Mouse (Mus musculus) forebrain, embryonic 11.5 days (tissue): ENCODE data around the gene Frmd4a. TPM values are rescaled to one million over a fixed set of nuclear protein-coding genes. Genes with fewer than 3 reads are reported as not detected.
A peak's percentile ranks its signal among the peaks of the same experiment; 100 is the strongest.

Source experiments
- ATAC-seq: fragments of 200-750 bp; cut with Nextera tagmentation; replicated peaks from 2 replicates; pipeline ENCODE4 v1.8.0; 2017; ENCODE audit warnings: moderate TSS enrichment; ENCODE audit not compliant: low FRiP score
- DNase-seq: peaks from one replicate; pipeline ENCODE4 v3.0.0-alpha.2; 2017; ENCODE audit warnings: low spot score
- H3K27ac ChIP-seq: fragments of 300-500 bp; sonication (generic); 2 replicates; pipeline ENCODE4 v1.5.1; 2014; ENCODE audit warnings: low read depth, low read length
- H3K27me3 ChIP-seq: fragments of 300-500 bp; sonication (generic); 2 replicates; pipeline ENCODE4 v1.6.1; 2014; ENCODE audit warnings: mild to moderate bottlenecking, low read length, mixed read lengths; ENCODE audit not compliant: control insufficient read depth, insufficient read depth
- H3K36me3 ChIP-seq: fragments of 300-500 bp; sonication (generic); 2 replicates; pipeline ENCODE4 v1.6.1; 2014; ENCODE audit warnings: mild to moderate bottlenecking, low read length, moderate library complexity, mixed read lengths; ENCODE audit not compliant: control insufficient read depth, insufficient read depth
- H3K4me1 ChIP-seq: fragments of 300-500 bp; sonication (generic); replicated peaks from 2 replicates; pipeline ENCODE4 v1.6.1; 2014; ENCODE audit warnings: low read length, mixed read lengths; ENCODE audit not compliant: control insufficient read depth, insufficient read depth
- H3K4me2 ChIP-seq: fragments of 300-500 bp; sonication (generic); 2 replicates; pipeline ENCODE4 v1.6.1; 2014; ENCODE audit warnings: low read depth, mild to moderate bottlenecking, low read length, moderate library complexity, mixed read lengths; ENCODE audit not compliant: severe bottlenecking
- H3K4me3 ChIP-seq: fragments of 300-500 bp; sonication (generic); 2 replicates; pipeline ENCODE4 v1.5.1; 2014; ENCODE audit warnings: low read depth, low read length
- H3K9ac ChIP-seq: fragments of 300-500 bp; sonication (generic); 2 replicates; pipeline ENCODE4 v1.6.1; 2014; ENCODE audit warnings: low read length
- H3K9me3 ChIP-seq: fragments of 300-500 bp; sonication (generic); 2 replicates; pipeline ENCODE4 v1.6.1; 2016; ENCODE audit warnings: low read length, mixed read lengths; ENCODE audit not compliant: control insufficient read depth
- WGBS: fragments of 180-500 bp; shearing (Covaris S2); extraction: QIAGEN DNeasy Blood & Tissue Kit; methylation state at CpG from one replicate; pipeline ENCODE4 v1.1.7; 2014; 5-methylcytosine and 5-hydroxymethylcytosine counted together
- polyA plus RNA-seq: library from polyadenylated mRNA; unstranded; fragments of >200 nt; fragmentation: Nextera tagmentation; extraction: Ambion mirVana; gene quantifications from 2 replicates; pipeline ENCODE4 v1.2.1, GENCODE M21; 2014

The Frmd4a gene
- polyA plus RNA-seq, 1 experiment from 2014 or later: 50.3 TPM

- under 1% methylated on average over 16 of the region's 16 CpGs for WGBS
Measured at GRCm38 (mm10) chr2:4153131-4153631, 135.7 kb downstream of the Frmd4a start.

GRCm38 (mm10) chr2:4154036-4154653 is 136.6 kb downstream of the Frmd4a start:
- DNase-seq (peak; percentile 59), ATAC-seq (no peak)
- peaks cover 9% of the 10 kb centered on the region; the same call in 1 of the 2 replicates for H3K4me1 ChIP-seq
- WGBS: 56% methylated on average over 5 of the region's 5 CpGs
- peak overlapping the region; percentile 68 for H3K4me2 ChIP-seq
- H3K27me3 ChIP-seq: no peaks in the 10 kb centered on the region; the same call in 1 of the 2 replicates
- H3K4me3 ChIP-seq: peak overlapping the region; percentile 4; the same call in 1 of the 2 replicates
- no peaks in the 10 kb centered on the region for H3K9me3 ChIP-seq
- H3K9ac ChIP-seq: no peak overlapping the region
- no peaks in the 10 kb centered on the region for H3K36me3 ChIP-seq
- 0 out of 2 replicates have a peak overlapping the region, but pooled peaks have one; percentile 9 for H3K27ac ChIP-seq

More at GRCm38 (mm10) chr2:4153131-4153631, 135.7 kb downstream of the Frmd4a start:
- peak overlapping the region; percentile 36 for H3K4me3 ChIP-seq
- no peaks in the 10 kb centered on the region; the same call in 1 of the 2 replicates for H3K27me3 ChIP-seq
- H3K27ac ChIP-seq: peak overlapping the region; percentile 62
- DNase-seq: peak; percentile 80
- no peaks in the 10 kb centered on the region for H3K36me3 ChIP-seq
- peak overlapping the region; percentile 56 for H3K9ac ChIP-seq
- no peaks in the 10 kb centered on the region for H3K9me3 ChIP-seq
- peak overlapping the region; percentile 68 for H3K4me2 ChIP-seq
- H3K4me1 ChIP-seq: peaks cover 9% of the 10 kb centered on the region; the same call in 1 of the 2 replicates
- ATAC-seq: peak; percentile 62

- no peak overlapping the region for H3K4me3 ChIP-seq
- 90% methylated on average over 4 of the region's 4 CpGs for WGBS
- ATAC-seq (no peak), DNase-seq (no peak)
- no peak overlapping the region for H3K27ac ChIP-seq
- no peaks in the 10 kb centered on the region; the same call in 1 of the 2 replicates for H3K27me3 ChIP-seq
- H3K9me3 ChIP-seq: no peaks in the 10 kb centered on the region
- no peak overlapping the region for H3K9ac ChIP-seq
- no peak overlapping the region for H3K4me2 ChIP-seq
- H3K36me3 ChIP-seq: no peaks in the 10 kb centered on the region
- H3K4me1 ChIP-seq: peaks cover 9% of the 10 kb centered on the region; the same call in 1 of the 2 replicates
Measured at GRCm38 (mm10) chr2:4154654-4155047, 137.1 kb downstream of the Frmd4a start.

- ATAC-seq (0 out of 2 replicates have a peak, but pooled peaks have one; percentile 24), DNase-seq (no peak)
- Histone ChIP-seq H3K9ac (no peak overlapping the region), H3K27me3 (no peaks in the 10 kb centered on the region; the same call in 1 of the 2 replicates), H3K4me1 (peaks cover 9% of the 10 kb centered on the region; the same call in 1 of the 2 replicates), H3K9me3 (no peaks in the 10 kb centered on the region), H3K4me2 (no peak overlapping the region), H3K27ac (no peak overlapping the region), H3K4me3 (no peak overlapping the region), H3K36me3 (no peaks in the 10 kb centered on the region)
Measured at GRCm38 (mm10) chr2:4155406-4155805, 137.9 kb downstream of the Frmd4a start.

GRCm38 (mm10) chr2:4156511-4156910 is 139.0 kb downstream of the Frmd4a start:
- Histone ChIP-seq H3K36me3 (no peaks in the 10 kb centered on the region), H3K9me3 (no peaks in the 10 kb centered on the region), H3K27me3 (no peaks in the 10 kb centered on the region; the same call in 1 of the 2 replicates), H3K9ac (no peak overlapping the region), H3K27ac (no peak overlapping the region), H3K4me3 (no peak overlapping the region), H3K4me1 (peaks cover 9% of the 10 kb centered on the region; the same call in 1 of the 2 replicates), H3K4me2 (no peak overlapping the region)
- DNase-seq (no peak), ATAC-seq (no peak)

GRCm38 (mm10) chr2:4157396-4157795 is 139.9 kb downstream of the Frmd4a start:
- Histone ChIP-seq H3K9ac (no peak overlapping the region), H3K36me3 (no peaks in the 10 kb centered on the region), H3K27me3 (no peaks in the 10 kb centered on the region), H3K4me3 (no peak overlapping the region), H3K4me2 (no peak overlapping the region), H3K9me3 (no peaks in the 10 kb centered on the region), H3K4me1 (peaks cover 9% of the 10 kb centered on the region; the same call in 1 of the 2 replicates), H3K27ac (no peak overlapping the region)
- ATAC-seq: no peak
- DNase-seq: no peak
- WGBS: 71% methylated on average over 4 of the region's 4 CpGs

GRCm38 (mm10) chr2:4159574-4160203 is 142.2 kb downstream of the Frmd4a start:
- no peak overlapping the region for H3K4me3 ChIP-seq
- H3K9ac ChIP-seq: no peak overlapping the region
- H3K4me1 ChIP-seq: peaks cover 6% of the 10 kb centered on the region; the same call in 1 of the 2 replicates
- H3K27me3 ChIP-seq: no peaks in the 10 kb centered on the region
- H3K9me3 ChIP-seq: no peaks in the 10 kb centered on the region
- DNase-seq (no peak), ATAC-seq (no peak)
- WGBS: 84% methylated on average over 15 of the region's 15 CpGs
- no peaks in the 10 kb centered on the region for H3K36me3 ChIP-seq
- H3K27ac ChIP-seq: no peak overlapping the region
- H3K4me2 ChIP-seq: no peak overlapping the region

- Histone ChIP-seq H3K9me3 (no peaks in the 10 kb centered on the region), H3K4me1 (no peaks in the 10 kb centered on the region), H3K9ac (no peak overlapping the region), H3K27me3 (no peaks in the 10 kb centered on the region), H3K4me3 (no peak overlapping the region), H3K4me2 (no peak overlapping the region), H3K36me3 (no peaks in the 10 kb centered on the region), H3K27ac (no peak overlapping the region)
- WGBS: 80% methylated on average over 2 of the region's 2 CpGs
- no peak for DNase-seq
- no peak for ATAC-seq
Measured at GRCm38 (mm10) chr2:4166191-4166590, 148.7 kb downstream of the Frmd4a start.
